Mouse (Mus musculus): Measurements from ENCODE around the gene Fahd2a.

DNA sequence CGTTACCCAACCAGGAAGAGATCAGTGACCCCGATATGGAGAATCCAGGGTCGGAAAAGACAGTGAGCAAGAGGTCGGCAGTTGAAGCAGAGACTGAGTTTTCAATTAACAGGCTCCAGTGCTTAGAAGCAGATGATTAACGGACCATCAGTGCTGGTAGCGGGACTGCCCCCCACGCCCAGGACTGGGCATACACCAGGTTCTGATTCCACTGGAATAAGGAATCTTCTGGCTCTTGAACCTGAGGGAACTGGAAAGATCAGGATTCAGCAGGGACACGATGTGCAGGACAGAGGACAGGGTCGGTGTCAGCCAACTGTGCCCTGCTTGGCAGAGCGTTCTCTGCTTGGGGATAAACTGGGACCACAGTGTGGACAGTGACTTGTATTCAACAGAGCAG is 28.6 kb downstream of the Fahd2a start:
- no peak for TF ChIP-seq CTCF (IDR thresholded peaks at IDR 0.05; ENCODE audit: low read depth)
- TF ChIP-seq EP300 (IDR thresholded peaks at IDR 0.05; ENCODE audit: low read depth), result no peak
